In genomic region chr9:117234065-117234725, GRCm38 (mm10) we compare ENCODE assay signal across 14 mouse cellular contexts.
"Had no signal": no experiment of that assay in that cellular context is flagged by ENCODE, and none has a peak within 500 bp of the region (broad histone marks: within the 10 kb centered on the region; RNA-seq: fewer than 3 reads in every experiment).

No protein-coding gene starts in this region.

- H3K4me3 ChIP-seq: liver, embryonic 12.5 days; midbrain, embryonic 13.5 days; midbrain, embryonic 15.5 days; neural tube, embryonic 12.5 days; stomach, embryonic 15.5 days had no signal

- ATAC-seq: liver, embryonic 12.5 days; midbrain, embryonic 13.5 days; midbrain, embryonic 15.5 days had no signal

- H3K4me1 ChIP-seq: liver, embryonic 12.5 days; megakaryocyte, embryonic 14.5 days; midbrain, embryonic 13.5 days; midbrain, embryonic 15.5 days; neural tube, embryonic 12.5 days had no signal

- H3K36me3 ChIP-seq: liver, embryonic 12.5 days; midbrain, embryonic 13.5 days; midbrain, embryonic 15.5 days; neural tube, embryonic 12.5 days; stomach, embryonic 15.5 days had no signal

- H3K9ac ChIP-seq: liver, embryonic 12.5 days; liver, embryonic 14.5 days; midbrain, embryonic 13.5 days; midbrain, embryonic 15.5 days; neural tube, embryonic 12.5 days; stomach, embryonic 15.5 days had no signal

- H3K27ac ChIP-seq: liver, embryonic 12.5 days; liver, embryonic 14.5 days; macrophage; midbrain, embryonic 13.5 days; midbrain, embryonic 15.5 days; neural tube, embryonic 12.5 days; stomach, embryonic 15.5 days; stomach, postnatal 0 days had no signal

- DNase-seq: right cerebral cortex, postnatal 14 days; thymus, adult 2 months; thymus, postnatal 25 days; thymus, postnatal 4 days had no signal

- H3K4me2 ChIP-seq: liver, embryonic 12.5 days; midbrain, embryonic 11.5 days; midbrain, embryonic 13.5 days; midbrain, embryonic 15.5 days; neural tube, embryonic 12.5 days; stomach, embryonic 15.5 days had no signal

- H3K9me3 ChIP-seq: liver, embryonic 12.5 days; midbrain, embryonic 13.5 days; midbrain, embryonic 15.5 days; neural tube, embryonic 12.5 days; stomach, embryonic 15.5 days had no signal

- H3K27me3 ChIP-seq: liver, embryonic 12.5 days; megakaryocyte, embryonic 14.5 days; midbrain, embryonic 13.5 days; midbrain, embryonic 15.5 days; neural tube, embryonic 12.5 days; stomach, embryonic 15.5 days had no signal
